Mouse (Mus musculus) spleen, postnatal 14 days (tissue): ENCODE data around the gene Cdkn2d.

Experiments used
- DNase-seq, 2 experiments: peaks; one replicate each; pipeline ENCODE4 v3.0.0; 2021 to 2022; ENCODE audit warnings: low spot score in 2 of 2

Gene Cdkn2d

GRCm38 (mm10) chr9:21245113-21245487 is 46.1 kb downstream of the Cdkn2d start:
- DNase-seq: no peak

DNA sequence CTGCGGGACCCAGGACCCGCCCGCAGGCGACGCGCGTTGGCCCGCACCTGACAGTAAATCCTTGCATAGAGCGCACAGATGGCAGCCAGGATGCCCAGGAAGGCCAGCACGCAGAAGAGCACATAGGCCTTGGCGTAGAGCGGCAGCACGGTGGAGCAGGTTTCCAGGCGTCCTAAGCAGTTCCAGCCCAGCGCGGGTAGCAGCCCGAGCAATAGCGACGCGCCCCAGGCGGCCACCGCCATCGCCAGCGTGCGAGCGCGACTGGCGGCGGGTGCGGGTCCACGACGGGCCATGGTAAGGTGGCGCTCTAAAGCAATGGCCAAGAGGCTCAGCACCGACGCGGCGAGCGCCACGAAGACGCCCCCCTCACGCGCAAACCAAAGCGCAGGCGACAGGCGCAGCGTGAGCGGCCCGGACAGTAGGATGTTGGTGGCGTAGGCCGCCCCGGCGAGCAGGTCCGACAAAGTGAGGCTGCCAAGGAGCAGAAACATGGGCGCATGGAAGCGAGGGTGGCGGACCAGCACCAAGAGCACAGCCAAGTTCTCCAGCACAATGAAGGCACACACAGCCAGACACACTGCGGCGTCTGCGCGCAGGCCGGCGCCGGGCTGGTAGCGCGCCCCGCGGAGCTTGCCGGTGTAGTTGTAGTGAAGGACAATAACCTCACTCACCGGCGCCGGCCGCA is 46.6 kb downstream of the Cdkn2d start:
- no peak for DNase-seq

- DNase-seq: no peak
Observed at GRCm38 (mm10) chr9:21243826-21244427, 47.3 kb downstream of the Cdkn2d start.

- DNase-seq: peak; percentile 76 to 86
Observed at GRCm38 (mm10) chr9:21241343-21241742, 49.9 kb downstream of the Cdkn2d start.

DNA sequence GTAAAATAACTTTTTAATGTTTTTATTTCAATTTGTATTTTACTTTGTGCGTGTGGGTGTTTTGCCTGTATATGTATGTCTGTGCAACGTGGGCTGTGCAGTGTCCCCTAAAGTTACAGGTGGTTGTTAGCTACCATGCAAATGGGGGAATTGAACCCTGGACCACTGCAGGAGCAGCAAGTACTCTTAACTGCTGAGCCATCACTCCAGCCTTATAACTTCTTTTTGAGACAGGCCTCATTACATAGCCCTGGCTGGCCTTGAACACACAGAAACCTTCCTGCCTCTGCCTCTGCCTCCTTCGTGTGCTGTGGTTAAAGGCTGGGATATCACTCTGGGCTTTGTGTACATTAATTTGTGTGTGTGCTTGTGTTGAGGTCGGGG is 51.8 kb downstream of the Cdkn2d start:
- no peak for DNase-seq

- peak; percentile 75 to 84 for DNase-seq
Observed at GRCm38 (mm10) chr9:21238733-21239464, 52.3 kb downstream of the Cdkn2d start, which contains the start of gene Keap1. TSS of gene Keap1 (minus strand) at chr9:21239361.
